Mouse (Mus musculus) stomach, embryonic 16.5 days (tissue): Measurements from ENCODE around the gene Ltk. TPM values are rescaled to one million over a fixed set of nuclear protein-coding genes. Genes with fewer than 3 reads are reported as not detected.

ENCODE experiments used
- ATAC-seq: fragments of 200-750 bp; cut with Nextera tagmentation; 2 replicates; pipeline ENCODE4 v1.8.0; 2017; ENCODE audit warnings: moderate number of reproducible peaks, moderate TSS enrichment; ENCODE audit not compliant: insufficient read depth, low FRiP score
- H3K27ac ChIP-seq: fragments of 300-500 bp; sonication (generic); 2 replicates; pipeline ENCODE4 v1.5.1; 2014; ENCODE audit warnings: low read length
- H3K27me3 ChIP-seq: fragments of 300-500 bp; sonication (generic); 2 replicates; pipeline ENCODE4 v1.6.1; 2014; ENCODE audit warnings: low read length, control low read depth, mixed read lengths; ENCODE audit not compliant: control insufficient read depth, insufficient read depth
- H3K36me3 ChIP-seq: fragments of 300-500 bp; sonication (generic); 2 replicates; pipeline ENCODE4 v1.6.1; 2014; ENCODE audit warnings: low read length; ENCODE audit not compliant: control insufficient read depth, insufficient read depth
- H3K4me1 ChIP-seq: fragments of 300-500 bp; sonication (generic); 2 replicates; pipeline ENCODE4 v1.6.1; 2014; ENCODE audit warnings: low read length, control low read depth, mixed read lengths; ENCODE audit not compliant: control insufficient read depth, insufficient read depth
- H3K4me2 ChIP-seq: fragments of 300-500 bp; sonication (generic); 2 replicates; pipeline ENCODE4 v1.6.1; 2014; ENCODE audit warnings: low read depth, low read length, mixed read lengths
- H3K4me3 ChIP-seq: fragments of 300-500 bp; sonication (generic); replicated peaks from 2 replicates; pipeline ENCODE4 v1.5.1; 2014; ENCODE audit warnings: mild to moderate bottlenecking, low read length
- H3K9ac ChIP-seq: fragments of 300-500 bp; sonication (generic); 2 replicates; pipeline ENCODE4 v1.6.1; 2014; ENCODE audit warnings: low read length
- H3K9me3 ChIP-seq: fragments of 300-500 bp; sonication (generic); replicated peaks from 2 replicates; pipeline ENCODE4 v1.6.1; 2016; ENCODE audit warnings: low read length, control low read depth; ENCODE audit not compliant: control insufficient read depth
- WGBS: fragments of 180-500 bp; shearing (Covaris S2); extraction: QIAGEN DNeasy Blood & Tissue Kit; methylation state at CpG from one replicate; pipeline ENCODE4 v1.1.7; 2014; 5-methylcytosine and 5-hydroxymethylcytosine counted together
- polyA plus RNA-seq: library from polyadenylated mRNA; unstranded; fragments of >200 nt; fragmentation: Nextera tagmentation; extraction: Ambion mirVana; gene quantifications from 2 replicates; pipeline ENCODE4 v1.2.1, GENCODE M21; 2015

The Ltk gene
- polyA plus RNA-seq, 1 experiment from 2014 or later = 1.7 TPM

- H3K36me3 ChIP-seq = no peaks in the 10 kb centered on the region; the same call in 1 of the 2 replicates
- 54% methylated on average over 15 of the region's 15 CpGs for WGBS
- H3K4me3 ChIP-seq = peak overlapping the region; percentile 87
- no peak for ATAC-seq
- H3K27ac ChIP-seq = peak overlapping the region; percentile 79
- peaks cover 59% of the 10 kb centered on the region for H3K4me1 ChIP-seq
- H3K4me2 ChIP-seq = peak overlapping the region; percentile 90
- H3K27me3 ChIP-seq = no peaks in the 10 kb centered on the region
- no peaks in the 10 kb centered on the region for H3K9me3 ChIP-seq
- H3K9ac ChIP-seq = peak overlapping the region; percentile 95
Observed at GRCm38 (mm10) chr2:119800876-119801846, 40.9 kb upstream of the Ltk start.

- no peaks in the 10 kb centered on the region for H3K27me3 ChIP-seq
- under 1% methylated on average over 26 of the region's 27 CpGs for WGBS
- peak overlapping the region; percentile 87 for H3K4me3 ChIP-seq
- H3K36me3 ChIP-seq = no peaks in the 10 kb centered on the region; the same call in 1 of the 2 replicates
- peak; percentile 31 for ATAC-seq
- peak overlapping the region; percentile 90 for H3K4me2 ChIP-seq
- H3K9me3 ChIP-seq = no peaks in the 10 kb centered on the region
- H3K27ac ChIP-seq = peak overlapping the region; percentile 79
- H3K9ac ChIP-seq = peak overlapping the region; percentile 95
- H3K4me1 ChIP-seq = peaks cover 52% of the 10 kb centered on the region
Observed at GRCm38 (mm10) chr2:119799961-119800550, 39.8 kb upstream of the Ltk start.

- H3K9me3 ChIP-seq = no peaks in the 10 kb centered on the region
- peak overlapping the region; percentile 90 for H3K4me2 ChIP-seq
- H3K4me3 ChIP-seq = peak overlapping the region; percentile 87
- H3K4me1 ChIP-seq = peaks cover 45% of the 10 kb centered on the region
- peak overlapping the region; percentile 79 for H3K27ac ChIP-seq
- ATAC-seq = peak; percentile 75
- under 1% methylated on average over 63 of the region's 89 CpGs for WGBS
- H3K36me3 ChIP-seq = no peaks in the 10 kb centered on the region
- no peaks in the 10 kb centered on the region for H3K27me3 ChIP-seq
- peak overlapping the region; percentile 95 for H3K9ac ChIP-seq
Observed at GRCm38 (mm10) chr2:119799181-119799960, 39.1 kb upstream of the Ltk start.

GRCm38 (mm10) chr2:119798246-119798927 lies 38.2 kb upstream of the Ltk start:
- Histone ChIP-seq H3K27me3 (no peaks in the 10 kb centered on the region), H3K36me3 (no peaks in the 10 kb centered on the region), H3K4me3 (no peak overlapping the region; the same call in 1 of the 2 replicates), H3K4me1 (peaks cover 36% of the 10 kb centered on the region), H3K4me2 (peak overlapping the region; percentile 90), H3K27ac (no peak overlapping the region), H3K9me3 (no peaks in the 10 kb centered on the region), H3K9ac (no peak overlapping the region)
- 10% methylated on average over 13 of the region's 13 CpGs for WGBS
- no peak for ATAC-seq

GRCm38 (mm10) chr2:119797279-119797783 lies 37.1 kb upstream of the Ltk start, which contains the start of gene Tyro3:
Tyro3 (plus strand) TSS chr2:119797733.
- Histone ChIP-seq H3K27me3 (no peaks in the 10 kb centered on the region), H3K9ac (no peak within 1 kb of the TSS), H3K27ac (no peak within 1 kb of the TSS), H3K36me3 (no peaks in the 10 kb centered on the region), H3K4me3 (no peak within 1 kb of the TSS), H3K4me1 (peaks cover 26% of the 10 kb centered on the region), H3K4me2 (no peak within 1 kb of the TSS), H3K9me3 (no peaks in the 10 kb centered on the region)
- ATAC-seq = no peak
- WGBS = 73% methylated on average over 5 of the region's 5 CpGs

DNA sequence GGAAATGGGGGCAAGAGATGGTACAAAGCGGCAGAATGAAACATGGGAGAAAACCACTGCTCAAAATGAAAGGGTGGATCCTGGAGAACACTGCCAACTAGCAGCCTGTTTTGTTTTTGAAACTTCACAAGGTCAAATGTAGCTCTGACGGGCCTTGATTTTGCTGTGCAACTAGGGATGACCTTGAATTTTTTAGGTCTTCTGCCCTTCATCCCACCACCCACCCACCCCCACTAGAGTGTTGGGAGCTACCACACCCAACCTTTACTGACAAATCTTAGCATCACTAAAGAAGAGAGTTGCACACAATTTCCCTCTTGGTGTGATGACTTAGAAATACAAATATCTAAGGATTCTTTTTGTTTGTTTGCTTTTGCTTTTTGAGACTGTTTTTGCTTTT lies 29.8 kb upstream of the Ltk start:
- H3K36me3 ChIP-seq = no peaks in the 10 kb centered on the region
- 82% methylated on average over 2 of the region's 2 CpGs for WGBS
- H3K9ac ChIP-seq = no peak overlapping the region
- H3K27me3 ChIP-seq = no peaks in the 10 kb centered on the region
- peaks cover 6% of the 10 kb centered on the region for H3K4me1 ChIP-seq
- H3K27ac ChIP-seq = no peak overlapping the region
- ATAC-seq = no peak
- H3K4me3 ChIP-seq = no peak overlapping the region
- no peaks in the 10 kb centered on the region for H3K9me3 ChIP-seq
- H3K4me2 ChIP-seq = no peak overlapping the region

DNA sequence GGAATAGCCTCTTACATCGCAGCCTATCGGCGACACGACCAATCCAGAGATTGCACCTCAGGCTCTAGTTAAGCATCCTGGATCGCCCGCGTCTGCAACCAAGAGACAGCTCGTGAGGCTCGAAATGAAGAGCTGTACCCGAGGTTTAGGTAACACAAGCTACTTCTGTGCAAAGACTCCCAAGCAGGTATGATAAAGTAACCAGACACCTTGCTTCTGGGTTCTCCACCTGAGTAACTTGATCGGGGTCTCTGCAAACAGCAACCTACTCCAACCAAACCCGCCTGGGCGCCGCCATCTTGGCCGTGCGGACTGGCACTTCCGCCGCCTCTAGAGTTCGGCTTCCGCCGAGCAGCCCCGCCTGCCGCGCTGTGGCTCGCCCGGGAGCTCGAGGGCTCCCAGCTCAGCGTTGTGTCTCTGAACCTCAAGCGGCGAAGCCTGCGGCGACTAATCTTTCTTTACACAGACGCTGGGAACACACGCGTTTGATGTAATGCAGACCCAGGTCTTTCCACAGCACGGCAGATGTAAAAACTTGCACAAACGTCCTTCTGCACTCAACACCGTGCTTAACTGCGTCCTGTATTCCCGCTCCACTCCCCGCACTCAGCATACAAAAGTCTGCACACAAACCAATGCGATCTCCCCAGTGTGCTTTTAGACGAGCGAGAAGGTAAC lies 27.1 kb upstream of the Ltk start, which contains the start of gene Rpap1:
Rpap1 (minus strand) TSS at position 332 of the 678 bp plus-strand sequence.
- peak within 1 kb of the TSS; percentile 77 for H3K27ac ChIP-seq
- H3K36me3 ChIP-seq = peaks cover 5% of the 10 kb centered on the region; the same call in 1 of the 2 replicates
- ATAC-seq = peak; percentile 96
- H3K4me3 ChIP-seq = peak within 1 kb of the TSS; percentile 65
- H3K9ac ChIP-seq = peak within 1 kb of the TSS; percentile 76
- H3K4me1 ChIP-seq = peaks cover 6% of the 10 kb centered on the region
- peak within 1 kb of the TSS; percentile 75 for H3K4me2 ChIP-seq
- H3K9me3 ChIP-seq = 0 out of 2 replicates have a peak, but pooled peaks cover 5% of the 10 kb centered on the region
- H3K27me3 ChIP-seq = no peaks in the 10 kb centered on the region
- under 1% methylated on average over 44 of the region's 44 CpGs for WGBS

- WGBS = 94% methylated on average over 6 of the region's 6 CpGs
- Histone ChIP-seq H3K4me2 (no peak overlapping the region), H3K4me3 (no peak overlapping the region), H3K27ac (no peak overlapping the region), H3K9ac (no peak overlapping the region), H3K9me3 (no peaks in the 10 kb centered on the region), H3K27me3 (no peaks in the 10 kb centered on the region), H3K4me1 (no peaks in the 10 kb centered on the region), H3K36me3 (peaks cover 29% of the 10 kb centered on the region)
- no peak for ATAC-seq
Observed at GRCm38 (mm10) chr2:119767246-119767645, 7.0 kb upstream of the Ltk start.
